Mouse (Mus musculus): ENCODE data around the gene Numb.
"Not testable (repeated sequence)": the region's sequence is repeated elsewhere in the genome, so short reads cannot be mapped to it uniquely, and the experiment has no call there.

Numb gene

DNA sequence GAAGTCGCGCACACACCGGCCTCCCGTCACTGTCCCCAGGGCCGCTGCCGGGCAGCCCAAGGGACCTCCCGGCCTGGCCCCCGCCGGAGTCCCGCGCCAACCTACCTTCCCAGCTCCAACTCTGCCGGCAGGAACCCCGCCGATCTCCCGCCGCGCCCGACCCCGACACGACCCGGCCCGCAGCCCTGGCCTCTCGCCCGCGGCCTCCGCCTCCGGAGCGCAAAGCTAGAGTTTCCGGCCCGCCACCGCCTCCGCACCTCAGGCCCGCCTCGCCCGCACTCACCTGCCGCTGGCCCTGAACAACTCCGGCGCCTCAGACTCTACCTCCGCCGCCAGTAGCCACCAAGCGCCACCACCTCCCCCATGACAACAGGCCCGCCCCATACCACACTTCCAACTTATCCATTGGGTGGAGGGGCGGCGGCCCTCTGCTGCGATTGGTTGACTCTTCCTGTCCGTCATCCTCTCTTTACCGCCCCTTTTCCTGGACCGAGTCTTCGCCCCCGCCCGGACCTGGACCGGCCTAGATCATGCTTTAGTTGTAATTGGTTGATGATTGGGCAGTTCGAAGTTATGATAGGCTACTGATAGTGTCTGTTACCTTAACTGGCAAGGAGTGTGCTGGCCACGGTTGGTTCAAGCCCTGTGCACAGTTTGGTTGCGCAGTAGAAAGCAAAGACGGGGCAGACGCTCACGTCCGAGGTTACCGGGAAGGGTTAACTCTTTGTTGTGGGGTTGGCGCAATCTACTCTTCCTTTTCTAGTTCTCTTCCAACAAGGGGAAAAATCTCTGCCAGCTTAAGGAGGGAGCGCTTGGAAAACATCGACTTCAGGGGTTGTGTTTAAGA lies at the start of gene Numb:
Numb (minus strand) TSS at position 400 of the 847 bp plus-strand sequence.
- peak; percentile 96 to 98 for DNase-seq (ENCODE audit: low spot score in 2 of 2)

GRCm38 (mm10) chr12:83965235-83965634 lies 43.5 kb upstream of the Numb start:
- DNase-seq (ENCODE audit: low spot score in 2 of 2) = no peak

GRCm38 (mm10) chr12:83958278-83958677 lies 36.5 kb upstream of the Numb start:
- DNase-seq (ENCODE audit: low spot score in 2 of 2) = no peak

GRCm38 (mm10) chr12:83951711-83952575 lies 30.2 kb upstream of the Numb start:
- DNase-seq (ENCODE audit: low spot score in 2 of 2) = no peak

DNA sequence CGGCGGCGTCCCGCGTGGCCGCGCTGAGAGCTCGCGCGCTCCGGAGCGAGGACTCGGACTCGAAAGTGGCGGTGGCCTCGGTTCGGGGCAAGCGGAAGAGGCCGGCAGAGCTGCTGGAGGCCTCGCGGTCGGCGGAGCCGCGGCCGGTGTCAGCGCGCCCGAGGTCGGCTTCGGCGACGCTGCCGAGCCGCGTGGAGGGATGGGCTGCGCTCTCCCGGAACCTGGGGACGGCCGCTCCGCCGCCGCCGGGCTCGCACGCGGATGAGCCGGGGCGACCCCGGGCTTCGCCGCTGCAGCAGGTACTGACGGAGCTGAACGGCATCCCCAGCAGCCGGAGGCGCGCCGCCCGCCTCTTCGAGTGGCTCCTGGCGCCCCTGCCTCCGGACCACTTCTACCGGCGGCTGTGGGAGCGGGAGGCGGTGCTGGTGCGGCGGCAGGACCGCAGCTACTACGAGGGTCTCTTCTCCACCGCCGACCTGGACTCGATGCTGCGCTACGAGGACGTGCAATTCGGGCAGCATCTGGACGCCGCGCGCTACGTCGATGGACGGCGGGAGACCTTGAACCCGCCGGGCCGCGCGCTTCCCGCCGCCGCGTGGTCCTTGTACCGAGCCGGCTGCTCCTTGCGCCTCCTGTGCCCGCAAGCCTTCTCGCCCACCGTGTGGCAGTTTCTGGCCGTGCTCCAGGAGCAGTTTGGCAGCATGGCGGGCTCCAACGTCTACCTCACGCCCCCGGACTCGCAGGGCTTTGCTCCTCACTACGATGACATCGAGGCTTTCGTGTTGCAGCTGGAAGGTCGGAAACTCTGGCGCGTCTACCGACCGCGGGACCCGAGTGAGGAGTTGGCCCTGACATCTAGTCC lies 29.3 kb upstream of the Numb start:
- peak; percentile 40 to 58 for DNase-seq (ENCODE audit: low spot score in 2 of 2)

GRCm38 (mm10) chr12:83950493-83950839 lies 28.7 kb upstream of the Numb start, which contains the start of gene Riox1:
TSS of gene Riox1 (plus strand) at chr12:83950608.
- DNase-seq (ENCODE audit: low spot score in 2 of 2) = peak; percentile 64 to 70

GRCm38 (mm10) chr12:83949776-83950492 lies 28.2 kb upstream of the Numb start:
- DNase-seq (ENCODE audit: low spot score in 2 of 2) = no peak

DNA sequence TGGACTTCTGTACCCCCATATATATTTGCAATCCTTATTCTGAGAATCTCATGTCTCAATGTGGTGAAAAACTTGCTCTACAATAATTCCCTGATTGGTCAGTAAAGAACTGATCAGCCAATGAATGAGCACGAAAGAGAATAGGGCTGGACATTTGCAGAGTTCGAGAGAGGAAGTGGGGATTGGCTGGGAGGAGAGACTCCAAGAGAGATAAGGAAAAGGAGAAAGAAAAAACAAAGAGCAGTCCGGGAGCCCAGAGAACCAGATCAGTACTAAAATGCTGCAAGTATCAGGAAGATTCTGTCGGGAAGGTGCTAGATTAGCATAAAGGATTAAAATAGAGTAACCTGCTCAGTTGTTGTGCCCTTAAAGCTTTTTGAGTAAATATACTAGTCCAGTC lies 27.3 kb upstream of the Numb start:
- DNase-seq (ENCODE audit: low spot score in 2 of 2) = no peak

- no peak for DNase-seq (ENCODE audit: low spot score in 2 of 2)
Measured at GRCm38 (mm10) chr12:83947260-83947811, 25.6 kb upstream of the Numb start.

DNA sequence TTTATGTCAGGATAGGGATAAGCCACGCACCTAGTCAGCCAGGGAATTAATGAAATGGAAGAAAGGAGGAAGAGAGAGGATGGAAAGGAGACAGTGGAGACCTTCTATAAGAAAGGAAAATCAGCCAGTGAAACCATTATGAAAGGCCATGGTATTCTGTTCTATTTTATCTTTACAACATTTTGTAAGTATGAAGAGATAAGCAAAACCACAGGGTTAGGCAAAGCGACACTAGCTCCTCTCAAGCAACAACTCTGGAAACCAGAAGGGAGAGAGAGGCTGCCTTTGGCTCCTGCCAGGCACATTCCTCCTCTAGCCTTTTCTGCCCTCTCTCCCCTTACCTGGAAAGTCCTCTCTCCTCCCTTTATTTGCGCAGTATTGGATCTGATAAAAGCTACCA lies 20.2 kb upstream of the Numb start:
- DNase-seq (ENCODE audit: low spot score in 2 of 2) = no peak

DNA sequence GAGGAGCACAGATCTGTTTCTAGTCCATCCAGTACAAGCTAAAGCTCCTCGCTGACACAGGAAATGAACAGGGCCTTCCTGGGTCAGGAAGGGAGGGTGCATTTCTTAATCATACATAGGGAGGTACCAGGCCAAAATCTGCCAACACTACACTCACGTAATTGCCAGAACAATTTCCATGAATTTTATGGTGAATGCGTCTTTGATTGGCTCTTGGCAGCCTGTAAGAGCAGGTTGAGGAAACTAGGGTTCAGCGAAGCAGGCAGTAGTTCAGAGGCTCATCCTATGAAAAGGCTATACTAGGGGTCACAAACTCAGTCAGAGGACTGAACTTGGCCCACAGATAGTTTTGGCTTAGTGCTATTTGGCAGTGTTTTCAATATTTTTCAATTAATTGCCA lies 18.3 kb upstream of the Numb start:
- DNase-seq (ENCODE audit: low spot score in 2 of 2) = no peak

DNA sequence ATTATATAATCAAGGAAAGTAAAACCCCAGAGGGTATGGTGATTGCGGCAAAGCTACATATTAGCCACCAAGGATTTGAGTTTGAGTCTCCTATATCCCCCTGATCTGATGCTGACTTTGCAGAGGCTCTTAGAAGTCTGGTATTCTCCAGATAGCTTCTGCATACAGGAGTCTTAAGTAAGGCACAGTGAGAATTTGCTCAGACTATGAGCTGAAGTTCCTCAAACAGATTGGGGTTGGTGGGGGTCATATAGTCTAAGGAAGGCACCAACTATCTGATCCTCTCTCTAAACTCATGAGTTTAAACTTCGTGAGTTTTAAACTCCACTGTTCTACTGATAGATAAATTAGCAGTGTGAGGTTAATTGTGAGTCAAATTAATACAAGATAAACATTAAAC lies 17.6 kb upstream of the Numb start:
- DNase-seq (ENCODE audit: low spot score in 2 of 2) = no peak

- DNase-seq (ENCODE audit: low spot score in 2 of 2) = not testable (repeated sequence)
Measured at GRCm38 (mm10) chr12:83938592-83938991, 16.9 kb upstream of the Numb start.

GRCm38 (mm10) chr12:83937600-83937999 lies 15.9 kb upstream of the Numb start:
- no peak for DNase-seq (ENCODE audit: low spot score in 2 of 2)

DNA sequence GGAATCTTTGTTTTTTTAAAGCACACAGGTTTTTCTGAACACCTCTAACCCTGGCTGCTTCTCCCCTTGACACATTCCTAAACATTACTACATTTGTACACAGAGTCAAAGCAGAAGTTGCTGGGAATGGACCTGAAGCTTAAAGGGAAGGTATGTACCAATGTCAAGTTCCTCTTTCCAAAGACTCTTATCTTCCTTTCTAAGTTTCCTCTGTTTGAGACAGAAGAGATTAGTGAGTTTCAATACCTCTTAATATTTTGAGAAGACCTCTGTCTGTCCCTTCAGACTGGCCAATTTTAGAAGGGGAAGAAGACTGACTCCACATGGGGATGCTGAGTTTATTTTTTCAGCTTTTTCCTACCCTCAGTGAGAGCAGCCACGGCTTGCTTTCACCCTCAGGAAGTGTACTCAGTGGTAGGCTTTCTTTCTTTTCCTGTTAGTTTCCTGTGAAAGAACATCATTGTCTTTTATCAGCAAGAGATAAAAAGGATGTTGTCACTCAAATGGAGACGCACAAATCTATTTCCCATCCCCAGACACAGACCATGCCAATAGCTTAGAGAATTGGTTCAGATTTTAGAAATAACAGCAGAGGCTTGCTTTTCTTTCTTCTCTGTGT lies 7.6 kb upstream of the Numb start:
- DNase-seq (ENCODE audit: low spot score in 2 of 2) = no peak

DNA sequence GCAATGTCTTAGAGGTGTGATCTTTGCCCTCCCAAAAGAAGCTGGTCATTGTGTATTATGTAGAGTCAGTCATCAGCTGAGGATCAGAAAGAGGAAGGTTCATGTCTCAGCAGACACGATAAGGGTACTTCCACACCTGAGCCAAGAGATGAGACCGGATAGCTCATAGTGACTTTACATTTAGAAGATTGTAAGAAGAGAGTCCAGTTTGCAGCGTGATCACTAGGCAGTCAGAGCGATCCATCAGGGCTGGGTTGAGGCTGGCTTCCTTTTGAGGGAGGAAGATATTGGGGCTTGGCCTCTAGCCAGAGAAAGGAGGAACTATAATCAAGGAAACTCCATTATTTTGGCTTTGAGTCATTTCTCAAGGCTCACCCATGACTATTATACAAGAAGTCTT lies 6.0 kb upstream of the Numb start:
- no peak for DNase-seq (ENCODE audit: low spot score in 2 of 2)

DNA sequence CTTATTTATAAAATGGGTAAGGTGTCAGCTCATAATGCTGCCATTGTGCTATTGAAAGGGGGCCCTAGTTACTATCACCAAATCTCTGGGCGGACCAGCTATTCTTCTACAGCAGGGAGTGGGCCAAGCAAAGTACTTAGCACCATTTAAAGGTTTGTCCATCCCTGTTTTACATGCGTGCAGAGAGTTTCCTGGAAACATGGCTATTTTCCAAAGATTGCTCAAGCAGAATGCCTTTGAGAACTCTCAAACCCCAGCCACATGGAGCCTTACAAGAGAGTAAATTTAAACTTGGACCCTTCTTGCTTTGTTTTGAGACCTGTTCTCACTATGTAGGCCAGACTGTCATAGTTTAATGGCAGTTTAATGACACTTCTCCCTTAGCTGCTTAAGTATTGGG lies 4.3 kb upstream of the Numb start:
- DNase-seq (ENCODE audit: low spot score in 2 of 2) = no peak

DNA sequence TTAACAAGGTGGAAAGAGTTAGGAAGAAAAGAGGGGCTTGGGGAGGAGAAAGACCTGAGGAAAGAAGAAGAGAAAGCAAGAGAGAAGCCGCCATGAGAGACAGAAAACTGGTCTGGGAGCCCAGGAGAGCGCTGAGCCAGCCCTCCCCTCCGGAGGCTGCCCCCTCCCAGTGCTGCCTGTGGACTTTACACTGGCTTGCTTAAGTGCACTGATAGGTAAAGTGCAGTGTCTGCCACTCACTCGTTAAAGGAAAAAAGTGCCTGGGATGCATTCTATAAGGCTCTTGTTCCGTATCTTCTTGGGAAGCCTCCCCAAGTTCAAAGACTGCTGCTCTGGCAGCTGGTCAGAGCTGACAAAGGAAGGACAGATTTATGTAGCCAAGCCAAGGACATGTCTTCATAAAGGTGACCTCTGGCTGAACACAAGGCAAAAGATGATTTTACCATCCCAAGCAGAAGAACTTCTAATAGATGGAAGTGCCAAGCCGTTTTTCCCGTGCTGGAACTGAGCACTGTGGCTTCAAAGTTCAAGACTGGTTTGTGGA lies 3.5 kb upstream of the Numb start:
- DNase-seq (ENCODE audit: low spot score in 2 of 2) = no peak

- DNase-seq (ENCODE audit: low spot score in 2 of 2) = no peak
Measured at GRCm38 (mm10) chr12:83924332-83924731, 2.6 kb upstream of the Numb start.

DNA sequence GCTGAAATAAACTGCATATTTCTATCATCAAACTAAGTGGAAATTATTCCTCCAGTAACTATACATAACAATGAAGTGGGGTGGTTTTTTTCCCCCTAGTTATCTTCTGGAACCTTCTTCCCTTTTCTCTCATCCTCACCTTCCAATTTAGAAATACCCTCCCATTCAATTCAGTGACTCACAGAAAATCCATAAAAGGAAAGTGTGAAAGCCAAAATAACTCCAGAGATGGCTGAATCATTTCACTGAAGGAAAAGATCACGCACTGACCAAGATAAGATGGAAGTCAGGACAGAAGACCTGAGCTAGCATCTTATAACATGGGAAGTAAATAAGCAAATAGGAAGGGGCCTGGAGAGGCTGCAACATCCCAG lies 1.7 kb upstream of the Numb start:
- no peak for DNase-seq (ENCODE audit: low spot score in 2 of 2)

All from frontal cortex, postnatal 25 days (tissue).